Mouse (Mus musculus): ENCODE measurements around the gene Cdc42ep2. TPM values are rescaled to one million over a fixed set of nuclear protein-coding genes. Genes with fewer than 3 reads are reported as not detected.

The Cdc42ep2 gene
- polyA plus RNA-seq, 1 experiment from 2014 or later, result 5.1 TPM

DNA sequence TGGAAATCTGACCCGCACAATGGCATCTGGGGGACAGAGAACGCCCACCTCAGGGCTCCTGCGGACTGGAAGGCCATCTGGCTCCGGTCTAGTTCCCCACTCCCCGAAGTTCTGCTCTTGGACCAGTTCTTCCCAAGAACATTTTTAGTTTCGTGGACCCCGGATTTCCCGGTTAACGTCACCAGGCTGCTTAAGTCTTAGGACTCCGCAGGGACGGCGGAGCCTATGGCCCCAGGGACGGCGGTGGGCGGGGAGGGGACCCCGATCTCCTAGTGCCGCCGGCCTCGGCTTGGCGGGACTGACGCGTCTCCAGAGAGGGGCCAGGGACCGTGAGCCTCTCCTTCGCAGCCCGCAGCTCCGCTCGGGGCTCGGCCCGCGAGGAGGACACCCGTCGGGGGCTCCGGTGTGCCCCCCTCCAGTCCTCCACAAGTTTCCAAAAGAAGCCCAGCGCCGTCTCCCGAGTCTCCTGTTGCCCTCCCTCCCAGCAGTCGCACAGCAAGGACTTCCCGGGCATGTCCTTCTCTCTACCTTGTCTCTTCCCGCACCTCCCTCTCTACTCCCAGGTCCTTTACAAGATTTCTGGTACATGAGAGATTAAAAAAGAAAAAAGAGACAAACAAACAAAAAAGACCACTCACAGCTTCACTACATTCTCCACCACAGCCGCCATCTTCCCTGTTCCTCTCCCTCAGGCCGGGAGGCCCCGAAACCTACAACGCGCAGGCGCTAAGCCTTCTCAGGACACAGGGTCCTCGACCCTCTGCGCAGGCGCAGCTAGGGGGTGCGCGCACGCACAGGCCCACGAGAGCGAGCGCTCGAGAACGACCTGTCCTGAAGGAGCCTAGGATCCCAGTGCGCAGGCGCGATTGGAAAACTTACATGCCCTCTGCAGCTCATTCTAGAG is 12.3 kb downstream of the Cdc42ep2 start:
- H3K4me2 ChIP-seq, result peak overlapping the region; percentile 69
- peak overlapping the region; percentile 73 for H3K27ac ChIP-seq (ENCODE audit: low read depth, low read length)
- WGBS, result under 1% methylated on average over 59 of the region's 59 CpGs
- peaks cover 5% of the 10 kb centered on the region for H3K36me3 ChIP-seq (ENCODE audit: control insufficient read depth, insufficient read depth, low read length)
- peaks cover 34% of the 10 kb centered on the region for H3K4me1 ChIP-seq (replicated peaks; ENCODE audit: control insufficient read depth, insufficient read depth, low read length)
- H3K9me3 ChIP-seq (ENCODE audit: control insufficient read depth, low read length), result no peaks in the 10 kb centered on the region
- ATAC-seq (replicated peaks; ENCODE audit: low FRiP score) (peak; percentile 95), DNase-seq (ENCODE audit: low spot score) (peak; percentile 99)
- peak overlapping the region; percentile 94 for H3K9ac ChIP-seq (ENCODE audit: low read depth, low read length)
- no peaks in the 10 kb centered on the region for H3K27me3 ChIP-seq (replicated peaks; ENCODE audit: control insufficient read depth, insufficient read depth, low read length)
- peak overlapping the region; percentile 98 for H3K4me3 ChIP-seq (ENCODE audit: low read depth, low read length)

DNA sequence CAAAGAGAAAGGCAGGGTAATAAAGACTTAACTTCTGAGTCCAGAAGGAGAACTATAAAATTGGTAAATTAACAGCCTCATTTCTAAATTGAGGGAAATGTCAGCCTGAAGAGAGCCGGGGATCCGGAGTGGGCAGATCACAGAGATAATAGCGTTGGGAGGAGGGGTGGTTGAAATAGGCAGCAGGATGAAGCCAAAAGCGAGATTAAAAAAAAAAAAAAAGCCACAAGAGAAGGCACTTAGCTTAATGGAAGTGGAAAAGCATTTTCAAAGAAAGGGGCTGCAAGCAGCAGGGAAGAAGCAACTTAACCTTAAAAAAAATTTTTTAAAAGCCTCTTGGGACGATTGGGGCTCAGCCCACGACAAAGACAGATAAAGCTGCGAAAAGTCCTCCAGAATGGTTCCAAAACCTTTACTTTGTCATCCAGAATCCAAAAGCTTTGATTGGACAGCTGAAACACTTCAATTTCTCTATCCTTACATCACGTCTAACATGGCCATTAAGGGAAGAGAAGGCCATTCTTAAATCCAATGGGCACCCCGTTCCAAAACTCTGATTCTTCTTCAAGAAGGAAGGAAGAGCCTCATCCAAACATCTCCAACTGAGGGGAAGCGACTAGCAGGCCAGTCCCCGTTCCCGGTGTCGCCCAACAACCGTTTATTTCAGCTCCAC is 13.1 kb downstream of the Cdc42ep2 start:
- Histone ChIP-seq H3K36me3 (ENCODE audit: control insufficient read depth, insufficient read depth, low read length) (peaks cover 4% of the 10 kb centered on the region; the same call in 1 of the 2 replicates), H3K9me3 (ENCODE audit: control insufficient read depth, low read length) (no peaks in the 10 kb centered on the region), H3K4me1 (replicated peaks; ENCODE audit: control insufficient read depth, insufficient read depth, low read length) (peaks cover 34% of the 10 kb centered on the region), H3K27ac (ENCODE audit: low read depth, low read length) (peak overlapping the region; percentile 73; the same call in 1 of the 2 replicates), H3K27me3 (replicated peaks; ENCODE audit: control insufficient read depth, insufficient read depth, low read length) (no peaks in the 10 kb centered on the region), H3K4me2 (peak overlapping the region; percentile 69), H3K4me3 (ENCODE audit: low read depth, low read length) (peak overlapping the region; percentile 98), H3K9ac (ENCODE audit: low read depth, low read length) (peak overlapping the region; percentile 94)
- 4% methylated on average over 14 of the region's 14 CpGs for WGBS
- no peak for ATAC-seq (replicated peaks; ENCODE audit: low FRiP score)
- DNase-seq (ENCODE audit: low spot score), result no peak

- peak overlapping the region; percentile 69 for H3K4me2 ChIP-seq
- no peaks in the 10 kb centered on the region for H3K9me3 ChIP-seq (ENCODE audit: control insufficient read depth, low read length)
- H3K4me3 ChIP-seq (ENCODE audit: low read depth, low read length), result peak overlapping the region; percentile 98
- H3K4me1 ChIP-seq (replicated peaks; ENCODE audit: control insufficient read depth, insufficient read depth, low read length), result peaks cover 34% of the 10 kb centered on the region
- DNase-seq (ENCODE audit: low spot score) (no peak), ATAC-seq (replicated peaks; ENCODE audit: low FRiP score) (no peak)
- peaks cover 14% of the 10 kb centered on the region for H3K36me3 ChIP-seq (ENCODE audit: control insufficient read depth, insufficient read depth, low read length)
- H3K27ac ChIP-seq (ENCODE audit: low read depth, low read length), result no peak overlapping the region
- no peak overlapping the region for H3K9ac ChIP-seq (ENCODE audit: low read depth, low read length)
- no peaks in the 10 kb centered on the region for H3K27me3 ChIP-seq (replicated peaks; ENCODE audit: control insufficient read depth, insufficient read depth, low read length)
- 61% methylated on average over 6 of the region's 6 CpGs for WGBS
Measured at GRCm38 (mm10) chr19:5910221-5910620, 14.4 kb downstream of the Cdc42ep2 start.

DNA sequence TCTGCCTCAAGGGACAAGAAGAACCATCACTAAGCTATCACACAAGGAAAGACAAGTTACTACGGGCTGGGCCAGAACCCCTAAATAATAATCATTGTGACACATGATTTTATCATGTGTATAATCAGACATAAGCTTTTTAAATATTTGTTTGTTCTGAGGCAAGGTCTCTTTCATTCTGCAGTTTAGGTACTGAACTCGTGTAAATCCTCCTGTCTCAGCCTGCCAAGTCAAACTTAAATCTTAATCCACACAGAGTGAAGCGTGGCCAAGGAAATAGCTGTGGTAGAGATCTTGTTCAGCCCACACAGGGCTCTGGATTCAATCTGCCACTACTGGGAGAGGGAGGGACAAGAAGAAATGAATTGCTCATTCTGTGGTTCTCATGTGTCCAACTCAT is 17.3 kb downstream of the Cdc42ep2 start:
- 94% methylated on average over 3 of the region's 3 CpGs for WGBS
- no peaks in the 10 kb centered on the region for H3K27me3 ChIP-seq (replicated peaks; ENCODE audit: control insufficient read depth, insufficient read depth, low read length)
- no peak for DNase-seq (ENCODE audit: low spot score)

GRCm38 (mm10) chr19:5894002-5894678 is 30.5 kb downstream of the Cdc42ep2 start, which contains the start of gene Tigd3:
Tigd3 (minus strand) TSS chr19:5894149.
- 3% methylated on average over 36 of the region's 36 CpGs for WGBS
- H3K9me3 ChIP-seq (ENCODE audit: control insufficient read depth, low read length), result no peaks in the 10 kb centered on the region
- H3K4me3 ChIP-seq (ENCODE audit: low read depth, low read length), result peak within 1 kb of the TSS; percentile 66
- peak; percentile 95 for ATAC-seq (replicated peaks; ENCODE audit: low FRiP score)
- H3K4me1 ChIP-seq (replicated peaks; ENCODE audit: control insufficient read depth, insufficient read depth, low read length), result peaks cover 8% of the 10 kb centered on the region
- no peaks in the 10 kb centered on the region for H3K27me3 ChIP-seq (replicated peaks; ENCODE audit: control insufficient read depth, insufficient read depth, low read length)
- peaks cover 25% of the 10 kb centered on the region for H3K36me3 ChIP-seq (ENCODE audit: control insufficient read depth, insufficient read depth, low read length)
- peak; percentile 94 for DNase-seq (ENCODE audit: low spot score)
- peak within 1 kb of the TSS; percentile 79 for H3K9ac ChIP-seq (ENCODE audit: low read depth, low read length)
- peak within 1 kb of the TSS; percentile 63; the same call in 1 of the 2 replicates for H3K27ac ChIP-seq (ENCODE audit: low read depth, low read length)
- peak within 1 kb of the TSS; percentile 92 for H3K4me2 ChIP-seq

More for the DNA sequence above, 17.3 kb downstream of the Cdc42ep2 start:
- Histone ChIP-seq H3K36me3 (ENCODE audit: control insufficient read depth, insufficient read depth, low read length) (peaks cover 43% of the 10 kb centered on the region), H3K9ac (ENCODE audit: low read depth, low read length) (no peak overlapping the region), H3K9me3 (ENCODE audit: control insufficient read depth, low read length) (no peaks in the 10 kb centered on the region), H3K4me1 (replicated peaks; ENCODE audit: control insufficient read depth, insufficient read depth, low read length) (peaks cover 21% of the 10 kb centered on the region), H3K4me2 (no peak overlapping the region), H3K4me3 (ENCODE audit: low read depth, low read length) (no peak overlapping the region), H3K27ac (ENCODE audit: low read depth, low read length) (no peak overlapping the region; the same call in 1 of the 2 replicates)
- ATAC-seq (replicated peaks; ENCODE audit: low FRiP score), result no peak

DNA sequence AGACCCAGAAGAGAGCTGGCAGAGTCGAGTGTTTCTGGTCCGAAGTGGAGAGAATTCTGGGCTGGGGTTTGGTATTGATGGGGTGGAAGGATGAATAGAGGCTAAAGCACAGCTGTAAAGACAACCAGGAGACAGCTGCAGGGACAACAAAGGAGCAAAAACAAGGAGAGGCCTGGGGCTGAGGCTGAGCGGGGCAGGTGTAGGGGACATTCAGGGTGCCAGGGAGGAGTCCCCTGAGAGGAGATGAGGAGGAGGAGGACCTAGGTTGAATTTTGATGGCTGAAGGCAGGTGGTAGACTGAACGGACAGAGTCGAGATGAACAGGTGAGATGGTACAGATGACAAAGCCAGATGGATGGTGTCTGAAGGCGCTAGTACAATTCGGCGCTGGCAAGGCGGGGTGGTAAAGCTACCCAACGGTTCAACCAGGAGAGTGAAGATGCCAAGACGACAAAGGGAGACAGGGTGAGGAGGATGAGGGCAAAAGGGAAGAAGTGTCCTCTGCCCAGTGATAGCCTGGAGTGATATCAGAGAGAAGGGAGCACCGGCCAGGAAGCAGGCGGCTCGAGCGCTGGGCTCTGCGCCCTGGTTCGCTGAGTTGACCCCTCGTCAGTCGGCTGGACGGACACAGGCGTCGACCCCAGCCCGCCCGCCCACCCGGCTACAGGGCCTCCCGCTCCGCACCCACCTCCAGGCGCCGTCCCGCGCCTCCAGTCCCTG is 31.2 kb downstream of the Cdc42ep2 start:
- Histone ChIP-seq H3K9ac (ENCODE audit: low read depth, low read length) (peak overlapping the region; percentile 79), H3K27me3 (replicated peaks; ENCODE audit: control insufficient read depth, insufficient read depth, low read length) (no peaks in the 10 kb centered on the region), H3K4me2 (peak overlapping the region; percentile 92), H3K4me1 (replicated peaks; ENCODE audit: control insufficient read depth, insufficient read depth, low read length) (peaks cover 8% of the 10 kb centered on the region), H3K27ac (ENCODE audit: low read depth, low read length) (peak overlapping the region; percentile 63; the same call in 1 of the 2 replicates), H3K9me3 (ENCODE audit: control insufficient read depth, low read length) (no peaks in the 10 kb centered on the region), H3K4me3 (ENCODE audit: low read depth, low read length) (peak overlapping the region; percentile 66), H3K36me3 (ENCODE audit: control insufficient read depth, insufficient read depth, low read length) (peaks cover 21% of the 10 kb centered on the region)
- WGBS, result 11% methylated on average over 31 of the region's 31 CpGs
- ATAC-seq (replicated peaks; ENCODE audit: low FRiP score), result peak; percentile 56
- no peak for DNase-seq (ENCODE audit: low spot score)

DNA sequence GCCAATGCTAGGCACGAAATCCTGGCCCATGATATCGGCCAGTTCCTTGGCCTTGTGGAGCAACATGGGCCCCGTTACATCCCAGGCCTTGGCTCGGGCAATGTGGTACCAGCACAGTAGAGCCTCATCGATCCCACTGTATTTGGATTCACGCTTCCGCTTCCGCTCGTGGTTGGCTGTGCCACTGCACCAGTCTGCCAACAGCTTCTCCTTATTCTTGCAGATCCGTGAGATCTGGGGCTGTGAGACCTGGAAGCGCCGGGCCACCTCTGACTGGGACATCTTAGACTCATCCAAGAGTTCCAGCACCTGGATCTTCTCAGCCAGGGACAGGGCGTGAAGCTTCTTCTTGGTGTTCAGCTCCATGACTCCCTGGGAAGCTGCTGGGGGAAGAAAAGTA is 31.9 kb downstream of the Cdc42ep2 start:
- WGBS, result 89% methylated on average over 13 of the region's 13 CpGs
- Histone ChIP-seq H3K36me3 (ENCODE audit: control insufficient read depth, insufficient read depth, low read length) (peaks cover 17% of the 10 kb centered on the region), H3K27me3 (replicated peaks; ENCODE audit: control insufficient read depth, insufficient read depth, low read length) (no peaks in the 10 kb centered on the region), H3K27ac (ENCODE audit: low read depth, low read length) (no peak overlapping the region), H3K4me2 (peak overlapping the region; percentile 92), H3K9me3 (ENCODE audit: control insufficient read depth, low read length) (no peaks in the 10 kb centered on the region), H3K9ac (ENCODE audit: low read depth, low read length) (no peak overlapping the region), H3K4me3 (ENCODE audit: low read depth, low read length) (peak overlapping the region; percentile 66; the same call in 1 of the 2 replicates), H3K4me1 (replicated peaks; ENCODE audit: control insufficient read depth, insufficient read depth, low read length) (peaks cover 8% of the 10 kb centered on the region)
- DNase-seq (ENCODE audit: low spot score), result no peak
- ATAC-seq (replicated peaks; ENCODE audit: low FRiP score), result no peak

DNA sequence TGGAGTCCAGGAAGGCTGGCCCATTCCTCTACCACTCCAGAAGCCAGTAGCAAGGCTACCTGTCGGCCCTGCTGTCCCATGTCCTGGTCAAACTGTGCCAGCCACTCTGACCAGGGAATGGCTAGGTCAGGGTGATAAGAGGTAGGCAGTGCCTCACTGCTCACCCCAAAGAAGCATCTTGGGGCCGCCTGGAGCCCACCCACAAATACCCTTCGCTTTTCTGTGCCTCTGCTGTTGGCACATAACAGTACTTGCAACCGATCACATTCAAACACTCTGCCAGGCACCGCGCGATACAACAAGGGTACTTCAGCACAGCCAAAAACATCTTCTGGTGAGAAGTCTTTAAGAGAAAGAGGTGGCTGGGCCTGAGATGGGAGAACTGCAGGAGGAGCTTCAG is 32.4 kb downstream of the Cdc42ep2 start:
- Histone ChIP-seq H3K27me3 (replicated peaks; ENCODE audit: control insufficient read depth, insufficient read depth, low read length) (no peaks in the 10 kb centered on the region), H3K36me3 (ENCODE audit: control insufficient read depth, insufficient read depth, low read length) (peaks cover 16% of the 10 kb centered on the region), H3K27ac (ENCODE audit: low read depth, low read length) (no peak overlapping the region), H3K9me3 (ENCODE audit: control insufficient read depth, low read length) (no peaks in the 10 kb centered on the region), H3K4me2 (no peak overlapping the region; the same call in 1 of the 2 replicates), H3K4me3 (ENCODE audit: low read depth, low read length) (no peak overlapping the region), H3K9ac (ENCODE audit: low read depth, low read length) (no peak overlapping the region), H3K4me1 (replicated peaks; ENCODE audit: control insufficient read depth, insufficient read depth, low read length) (peaks cover 9% of the 10 kb centered on the region)
- no peak for ATAC-seq (replicated peaks; ENCODE audit: low FRiP score)
- 93% methylated on average over 7 of the region's 7 CpGs for WGBS
- no peak for DNase-seq (ENCODE audit: low spot score)

Measured in liver, embryonic 11.5 days (tissue).